Mouse (Mus musculus) G1E (cell line): ENCODE measurements at regions not wholly inside any gene's neighbourhood (a gene's known extent, or its start where the extent isn't known, plus 50 kb on each side); places are given as distances from the start of the nearest gene placed in this dataset.
A peak's percentile ranks its signal among the peaks of the same experiment; 100 is the strongest.

Experiments
- ATAC-seq: 2 replicates; pipeline ENCODE4 v1.8.0; 2016; ENCODE audit warnings: mild to moderate bottlenecking; ENCODE audit not compliant: insufficient number of reproducible peaks, poor library complexity, low FRiP score, severe bottlenecking; ENCODE audit errors: extremely low read depth
- DNase-seq: peaks from one replicate; pipeline ENCODE4 v3.0.0; 2012; ENCODE audit warnings: low spot score
- H3K27me3 ChIP-seq: 2 replicates; pipeline ENCODE4 v1.6.1; 2012; ENCODE audit warnings: mild to moderate bottlenecking, low read length, inconsistent platforms; ENCODE audit not compliant: insufficient read depth
- H3K36me3 ChIP-seq: replicated peaks from 2 replicates; pipeline ENCODE3; 2012; ENCODE audit warnings: mild to moderate bottlenecking, inconsistent platforms
- H3K4me1 ChIP-seq: 2 replicates; pipeline ENCODE4 v1.6.1; 2012; ENCODE audit warnings: low read depth, low read length, inconsistent platforms, mixed read lengths; ENCODE audit not compliant: insufficient read depth
- H3K4me3 ChIP-seq: 2 replicates; pipeline ENCODE4 v1.5.1; 2012; ENCODE audit warnings: low read depth, mild to moderate bottlenecking, inconsistent platforms, low read length, moderate library complexity, mixed read lengths
- H3K9me3 ChIP-seq: replicated peaks from 2 replicates; pipeline ENCODE4 v1.6.1; 2012; ENCODE audit warnings: inconsistent platforms
- CTCF ChIP-seq: IDR thresholded peaks from 2 replicates; pipeline ENCODE4 v1.5.1; 2012; ENCODE audit warnings: low read depth, low read length, inconsistent platforms, mixed read lengths
- GATA1 ChIP-seq: IDR thresholded peaks from 2 replicates; pipeline ENCODE4 v1.6.1; 2012; ENCODE audit warnings: borderline replicate concordance, low read length, inconsistent platforms, mixed read lengths
- GATA2 ChIP-seq: IDR thresholded peaks from 2 replicates; pipeline ENCODE4 v1.6.1; 2012; ENCODE audit warnings: low read depth, low read length, inconsistent platforms, borderline replicate concordance
- POLR2AphosphoS5 ChIP-seq: IDR thresholded peaks from 2 replicates; pipeline ENCODE4 v1.6.1; 2012; ENCODE audit warnings: low read depth, low read length, inconsistent platforms; ENCODE audit not compliant: insufficient replicate concordance
- TAL1 ChIP-seq: conservative IDR thresholded peaks from 2 replicates; pipeline ENCODE4 v1.6.1; 2012; ENCODE audit warnings: low read depth, low read length, inconsistent platforms, mixed read lengths

DNA sequence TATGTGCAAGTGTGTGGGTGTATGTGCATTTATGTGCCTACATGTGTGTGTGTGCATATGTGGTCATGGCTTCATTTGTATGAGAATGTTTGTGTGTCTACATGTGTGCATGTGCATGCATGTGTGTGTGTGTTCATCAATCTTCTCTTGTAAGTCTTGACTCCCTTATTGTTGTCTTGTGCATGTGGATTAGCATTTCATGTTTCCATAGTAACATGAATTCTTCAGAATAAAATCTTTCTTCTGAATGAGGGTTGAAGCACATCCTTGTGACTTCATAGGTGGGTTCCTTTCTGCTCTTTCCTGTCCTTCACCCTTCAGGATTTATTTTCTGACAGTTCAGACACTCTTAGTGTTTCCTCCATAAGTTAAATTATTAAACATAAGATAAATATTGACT lies 814.8 kb downstream of the Car8 start:
- Histone ChIP-seq H3K36me3 (no peaks in the 10 kb centered on the region), H3K27me3 (no peaks in the 10 kb centered on the region), H3K4me1 (no peaks in the 10 kb centered on the region), H3K4me3 (no peak overlapping the region), H3K9me3 (0 out of 2 replicates have a peak, but pooled peaks cover 1% of the 10 kb centered on the region)
- no peak for DNase-seq
- TF ChIP-seq GATA2 (no peak), POLR2AphosphoS5 (no peak), TAL1 (no peak), GATA1 (no peak), CTCF (no peak)
- no peak for ATAC-seq

DNA sequence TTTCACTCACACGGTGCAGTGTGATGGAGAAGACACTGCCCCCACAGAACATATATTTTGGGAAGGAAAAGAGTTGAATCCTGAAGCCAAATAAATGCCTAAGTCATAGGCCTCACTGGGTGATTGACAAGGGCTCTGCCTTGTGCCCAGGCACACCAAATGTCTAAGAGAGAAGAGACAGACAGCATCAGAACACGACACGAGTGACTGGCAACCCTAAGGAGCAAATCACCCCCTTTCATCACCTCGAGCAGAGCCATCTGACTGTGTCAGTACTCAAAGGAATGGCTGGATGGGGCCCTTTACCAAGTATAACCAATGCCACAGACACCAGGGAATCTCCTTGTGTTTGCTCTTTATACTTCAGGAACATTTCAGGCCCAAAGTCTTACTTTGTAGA lies 815.6 kb downstream of the Car8 start:
- DNase-seq (no peak), ATAC-seq (no peak)
- Histone ChIP-seq H3K4me3 (no peak overlapping the region), H3K27me3 (no peaks in the 10 kb centered on the region), H3K9me3 (0 out of 2 replicates have a peak, but pooled peaks cover 1% of the 10 kb centered on the region), H3K4me1 (no peaks in the 10 kb centered on the region), H3K36me3 (no peaks in the 10 kb centered on the region)
- TF ChIP-seq POLR2AphosphoS5 = no peak
- no peak for TF ChIP-seq GATA1
- TF ChIP-seq TAL1 = no peak
- no peak for TF ChIP-seq CTCF
- no peak for TF ChIP-seq GATA2

DNA sequence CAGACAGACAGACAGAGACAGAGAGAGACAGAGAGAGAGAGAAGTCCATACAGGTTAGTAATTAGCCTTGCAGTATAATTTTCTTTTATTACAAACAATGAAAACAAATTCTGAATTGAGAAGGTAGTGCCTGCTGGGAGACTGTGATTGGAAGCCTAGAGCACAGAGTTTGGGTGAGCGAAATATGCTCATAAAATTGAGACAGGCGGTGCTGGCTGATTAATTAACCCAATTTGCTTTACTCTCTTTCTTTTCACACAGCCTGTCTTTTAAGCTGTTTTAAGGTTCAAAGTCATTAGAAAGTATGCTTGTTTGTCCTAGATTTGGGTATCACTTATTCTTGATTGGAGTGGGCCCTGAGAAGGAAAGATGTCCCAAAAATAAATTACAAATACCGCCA lies 816.1 kb downstream of the Car8 start:
- ATAC-seq = no peak
- Histone ChIP-seq H3K36me3 (no peaks in the 10 kb centered on the region), H3K4me3 (no peak overlapping the region), H3K9me3 (0 out of 2 replicates have a peak, but pooled peaks cover 1% of the 10 kb centered on the region), H3K27me3 (no peaks in the 10 kb centered on the region), H3K4me1 (no peaks in the 10 kb centered on the region)
- TF ChIP-seq POLR2AphosphoS5 (no peak), GATA2 (no peak), TAL1 (no peak), CTCF (no peak), GATA1 (no peak)
- DNase-seq = no peak

DNA sequence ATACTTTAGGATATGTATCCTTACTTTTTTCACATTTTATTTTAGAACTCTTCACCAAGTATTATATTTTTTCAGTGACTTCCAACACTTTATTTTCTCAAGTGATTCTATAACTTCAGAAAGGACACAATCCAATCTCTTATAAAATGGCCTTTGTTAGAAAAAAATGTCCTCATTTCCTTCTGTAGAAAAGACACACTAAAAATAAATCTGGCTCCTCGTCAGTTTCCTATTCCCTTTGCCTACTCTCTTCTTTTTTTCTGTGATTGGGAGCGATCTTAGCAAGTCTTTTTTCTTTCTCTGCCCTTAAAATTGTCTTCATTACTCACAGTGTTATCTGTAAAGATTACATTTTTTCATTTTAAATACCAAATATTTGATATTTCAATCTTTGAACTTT lies 824.5 kb downstream of the Car8 start:
- DNase-seq (no peak), ATAC-seq (no peak)
- H3K4me1 ChIP-seq = no peaks in the 10 kb centered on the region
- TF ChIP-seq POLR2AphosphoS5 (no peak), TAL1 (no peak), CTCF (no peak), GATA2 (no peak), GATA1 (no peak)
- H3K4me3 ChIP-seq = no peak overlapping the region
- no peaks in the 10 kb centered on the region for H3K9me3 ChIP-seq
- no peaks in the 10 kb centered on the region for H3K36me3 ChIP-seq
- H3K27me3 ChIP-seq = no peaks in the 10 kb centered on the region

DNA sequence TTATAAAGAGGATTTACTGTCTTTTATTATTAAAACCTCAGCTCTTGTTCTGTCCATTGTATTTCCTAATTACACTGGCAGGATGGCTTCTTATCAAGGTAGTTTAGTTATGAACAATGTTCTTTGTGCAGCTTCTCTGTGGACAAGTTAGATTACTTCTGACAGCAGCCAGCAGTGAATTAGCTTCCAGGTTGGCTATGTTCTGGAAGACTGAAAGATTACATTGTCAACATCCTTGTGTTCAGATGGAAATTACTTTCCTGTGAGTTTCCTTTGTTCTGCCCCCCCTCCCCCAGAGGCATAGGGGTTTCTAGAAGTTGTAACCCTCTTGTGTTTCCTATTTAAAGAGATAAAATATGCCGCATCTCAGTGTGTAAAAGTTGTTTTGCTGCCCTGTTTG lies 846.1 kb downstream of the Car8 start:
- no peaks in the 10 kb centered on the region for H3K27me3 ChIP-seq
- ATAC-seq = no peak
- DNase-seq = no peak
- H3K9me3 ChIP-seq = no peaks in the 10 kb centered on the region
- TF ChIP-seq GATA2 (no peak), POLR2AphosphoS5 (no peak), TAL1 (no peak), CTCF (no peak), GATA1 (no peak)
- no peaks in the 10 kb centered on the region for H3K4me1 ChIP-seq
- no peak overlapping the region for H3K4me3 ChIP-seq
- H3K36me3 ChIP-seq = no peaks in the 10 kb centered on the region

DNA sequence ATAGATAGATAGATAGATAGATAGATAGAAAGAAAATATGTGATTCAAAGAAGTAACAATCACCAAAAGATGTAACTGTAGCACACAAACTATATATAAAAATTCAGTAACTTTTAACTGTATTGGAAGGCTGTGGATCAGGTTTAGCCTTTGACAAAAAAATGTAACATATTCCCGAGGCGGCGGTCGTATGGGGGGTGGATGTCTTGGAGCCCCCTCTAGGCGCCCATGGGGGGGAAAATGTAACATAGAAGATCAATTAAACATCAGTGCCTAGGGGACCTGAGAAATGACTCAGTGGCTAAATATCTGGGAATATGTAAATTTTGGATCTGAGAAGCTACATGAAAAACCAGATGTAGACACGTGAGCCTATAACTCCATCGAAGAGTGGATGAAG lies 847.2 kb downstream of the Car8 start:
- H3K4me3 ChIP-seq = no peak overlapping the region
- DNase-seq = peak; percentile 50
- H3K9me3 ChIP-seq = no peaks in the 10 kb centered on the region
- no peaks in the 10 kb centered on the region for H3K4me1 ChIP-seq
- TF ChIP-seq TAL1 (no peak), POLR2AphosphoS5 (no peak), GATA2 (no peak), GATA1 (no peak), CTCF (no peak)
- H3K27me3 ChIP-seq = no peaks in the 10 kb centered on the region
- H3K36me3 ChIP-seq = no peaks in the 10 kb centered on the region
- no peak for ATAC-seq
